Mouse (Mus musculus): ENCODE measurements around the gene Glipr1l2. TPM values are rescaled to one million over a fixed set of nuclear protein-coding genes. Genes with fewer than 3 reads are reported as not detected.
A peak's percentile ranks its signal among the peaks of the same experiment; 100 is the strongest.
"Not testable (repeated sequence)": the region's sequence is repeated elsewhere in the genome, so short reads cannot be mapped to it uniquely, and the experiment has no call there.

The Glipr1l2 gene
- polyA plus RNA-seq (2017; shearing (Covaris generic)), result not detected

- ATAC-seq, result no peak
Observed at GRCm38 (mm10) chr10:112083157-112083556, at the start of gene Glipr1l2. Gene Glipr1l2 (plus strand): TSS chr10:112083354.

GRCm38 (mm10) chr10:112043523-112043922 lies 39.6 kb upstream of the Glipr1l2 start:
- peak; percentile 61 for ATAC-seq

GRCm38 (mm10) chr10:112044283-112044682 lies 38.9 kb upstream of the Glipr1l2 start:
- ATAC-seq, result not testable (repeated sequence)

- ATAC-seq, result no peak
Observed at GRCm38 (mm10) chr10:112051220-112051619, 31.9 kb upstream of the Glipr1l2 start.

GRCm38 (mm10) chr10:112051956-112052355 lies 31.2 kb upstream of the Glipr1l2 start:
- ATAC-seq, result not testable (repeated sequence)

GRCm38 (mm10) chr10:112059702-112060582 lies 23.2 kb upstream of the Glipr1l2 start, which contains the start of gene Glipr1l1:
Gene Glipr1l1 (plus strand): TSS chr10:112060189.
- no peak for ATAC-seq

- not testable (repeated sequence) for ATAC-seq
Observed at GRCm38 (mm10) chr10:112060583-112060934, 22.6 kb upstream of the Glipr1l2 start.

GRCm38 (mm10) chr10:112080044-112080443 lies 3.1 kb upstream of the Glipr1l2 start:
- no peak for ATAC-seq

- ATAC-seq, result peak; percentile 63
Observed at GRCm38 (mm10) chr10:112105785-112106184, 22.6 kb downstream of the Glipr1l2 start.

GRCm38 (mm10) chr10:112110401-112110800 lies 27.2 kb downstream of the Glipr1l2 start:
- no peak for ATAC-seq

- ATAC-seq, result not testable (repeated sequence)
Observed at GRCm38 (mm10) chr10:112125090-112125489, 41.9 kb downstream of the Glipr1l2 start.

- not testable (repeated sequence) for ATAC-seq
Observed at GRCm38 (mm10) chr10:112127682-112128230, 44.6 kb downstream of the Glipr1l2 start.

GRCm38 (mm10) chr10:112132194-112132593 lies 49.0 kb downstream of the Glipr1l2 start:
- ATAC-seq, result no peak

- ATAC-seq, result no peak
Observed at GRCm38 (mm10) chr10:112138050-112138870, 55.1 kb downstream of the Glipr1l2 start.

GRCm38 (mm10) chr10:112138871-112139430 lies 55.8 kb downstream of the Glipr1l2 start:
- ATAC-seq, result no peak

- no peak for ATAC-seq
Observed at GRCm38 (mm10) chr10:112139834-112140233, 56.7 kb downstream of the Glipr1l2 start.

Other genes with a start within 250 kb of the Glipr1l2 start
- gene Krr1, start 110.7 kb upstream of the Glipr1l2 start, polyA plus RNA-seq (2017; shearing (Covaris generic)), result 10 to 100 TPM; 39.1 to 46.2 (median 42.1) TPM
- 100 to 1,000 TPM in 2 of 3 experiments, 10 to 100 TPM in 1; 91.2 to 252 (median 106) TPM for gene Glipr1, start 80.7 kb upstream of the Glipr1l2 start, polyA plus RNA-seq (2017; shearing (Covaris generic))
- gene Glipr1l1, start 23.2 kb upstream of the Glipr1l2 start, polyA plus RNA-seq (2017; shearing (Covaris generic)), result not detected
- gene Glipr1l3, start 77.0 kb downstream of the Glipr1l2 start, polyA plus RNA-seq (2017; shearing (Covaris generic)), result not detected
- not detected for gene Caps2, start 80.3 kb downstream of the Glipr1l2 start, polyA plus RNA-seq (2017; shearing (Covaris generic))
- under 1 TPM in 1 of 3 experiments, not detected in 2; 0.27 TPM for gene Kcnc2, start 187.8 kb downstream of the Glipr1l2 start, polyA plus RNA-seq (2017; shearing (Covaris generic))